ENCODE assay signal across 11 mouse cellular contexts in the genomic region with DNA sequence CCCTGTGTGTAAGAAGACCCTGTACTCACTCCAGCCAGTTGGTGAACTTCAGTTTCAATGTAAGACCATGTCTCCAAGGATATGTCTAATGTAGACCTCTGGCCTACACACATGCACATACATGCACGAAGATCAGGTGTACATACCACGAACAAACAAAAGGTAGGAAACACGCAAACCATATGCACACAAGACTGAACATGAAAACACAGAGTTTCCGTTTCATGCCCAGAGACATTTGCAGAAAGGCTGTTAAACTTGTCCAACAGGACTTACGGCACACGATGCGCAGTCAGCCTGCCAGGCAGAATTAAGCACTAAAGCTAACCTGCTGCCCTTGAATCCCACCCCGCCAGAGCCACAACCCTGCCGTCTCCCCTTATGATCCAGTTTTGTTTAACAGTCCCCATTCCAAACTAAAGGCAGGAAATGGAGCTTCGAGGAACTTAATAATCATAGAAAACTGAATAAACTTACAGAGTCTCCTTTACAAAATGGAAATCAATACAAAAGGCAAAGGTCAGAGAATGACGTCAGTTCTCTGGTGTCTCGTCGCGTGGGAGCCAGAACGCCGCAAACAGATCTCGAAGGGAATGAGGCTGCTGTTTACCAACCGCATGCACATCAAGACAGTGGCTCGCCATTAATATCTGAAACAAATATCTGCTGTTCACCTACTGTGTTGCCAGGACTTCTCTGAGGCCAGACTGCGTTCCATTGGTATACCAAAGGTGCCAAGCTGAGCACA. TPM values are rescaled to one million over a fixed set of nuclear protein-coding genes. Genes with fewer than 3 reads are reported as not detected.
DNase-seq lines count a peak whose midpoint lies in the region; ATAC-seq and TF ChIP-seq lines count a peak whose summit lies in the region.
"Had no signal": no experiment of that assay in that cellular context is flagged by ENCODE, and none has a peak within 500 bp of the region (broad histone marks: within the 10 kb centered on the region; RNA-seq: fewer than 3 reads in every experiment).

No protein-coding gene starts in this region.

- H3K36me3 ChIP-seq in heart, embryonic 10.5 days: no peaks in the 10 kb centered on the region
- no peaks in the 10 kb centered on the region for H3K36me3 ChIP-seq in liver, adult 2 months (ENCODE audit: control insufficient read depth, insufficient read depth, low read length)
- no peaks in the 10 kb centered on the region for H3K36me3 ChIP-seq in liver, embryonic 12.5 days
- no peaks in the 10 kb centered on the region for H3K36me3 ChIP-seq in stomach, postnatal 0 days (ENCODE audit: control insufficient read depth, insufficient read depth, low read length)
- H3K36me3 ChIP-seq: hindbrain, embryonic 15.5 days had no signal

- 89% methylated on average over 20 of the region's 20 CpGs for WGBS in heart, embryonic 10.5 days
- WGBS in liver, adult 2 months: 36% methylated on average over 20 of the region's 20 CpGs
- WGBS in liver, embryonic 12.5 days (ENCODE audit: insufficient replicate concordance): 80% methylated on average over 20 of the region's 20 CpGs
- WGBS in stomach, postnatal 0 days: 46% methylated on average over 20 of the region's 20 CpGs

- TF ChIP-seq CTCF in liver, adult 2 months (IDR thresholded peaks at IDR 0.05; ENCODE audit: low read depth, low read length): no peak
- TF ChIP-seq CTCF in stomach, postnatal 0 days (IDR thresholded peaks at IDR 0.05; ENCODE audit: low read depth): no peak

- H3K9me3 ChIP-seq in heart, embryonic 10.5 days: no peaks in the 10 kb centered on the region
- H3K9me3 ChIP-seq in liver, embryonic 12.5 days (replicated peaks): no peaks in the 10 kb centered on the region
- H3K9me3 ChIP-seq in stomach, postnatal 0 days (ENCODE audit: control insufficient read depth, low read length): no peaks in the 10 kb centered on the region
- H3K9me3 ChIP-seq: hindbrain, embryonic 15.5 days had no signal

- no peaks in the 10 kb centered on the region for H3K27me3 ChIP-seq in heart, embryonic 10.5 days (ENCODE audit: insufficient read depth, poor library complexity, severe bottlenecking)
- H3K27me3 ChIP-seq in liver, adult 2 months (ENCODE audit: control insufficient read depth, insufficient read depth, low read length): no peaks in the 10 kb centered on the region
- H3K27me3 ChIP-seq in liver, embryonic 12.5 days (replicated peaks): no peaks in the 10 kb centered on the region
- H3K27me3 ChIP-seq in stomach, postnatal 0 days (ENCODE audit: control insufficient read depth, insufficient read depth, low read length): no peaks in the 10 kb centered on the region
- H3K27me3 ChIP-seq: hindbrain, embryonic 15.5 days had no signal

- H3K79me2 ChIP-seq in liver, adult 2 months (ENCODE audit: control insufficient read depth, insufficient read depth, low read length): peaks cover 30% of the 10 kb centered on the region; the same call in 1 of the 2 replicates

- H3K9ac ChIP-seq in liver, adult 2 months (ENCODE audit: low read depth, low read length): 0 out of 2 replicates have a peak overlapping the region, but pooled peaks have one; percentile 13
- no peak overlapping the region for H3K9ac ChIP-seq in liver, embryonic 12.5 days
- H3K9ac ChIP-seq in stomach, postnatal 0 days (ENCODE audit: low read length): no peak overlapping the region
- H3K9ac ChIP-seq: hindbrain, embryonic 15.5 days had no signal

- H3K4me3 ChIP-seq in heart, embryonic 10.5 days: no peak overlapping the region
- no peak overlapping the region; the same call in 1 of the 2 replicates for H3K4me3 ChIP-seq in liver, adult 2 months (ENCODE audit: insufficient read depth, low read depth, low read length)
- H3K4me3 ChIP-seq in liver, embryonic 12.5 days: no peak overlapping the region
- H3K4me3 ChIP-seq in stomach, postnatal 0 days (ENCODE audit: low read depth, low read length): no peak overlapping the region
- H3K4me3 ChIP-seq: hindbrain, embryonic 15.5 days had no signal

- no peak for DNase-seq in heart, embryonic 10.5 days (ENCODE audit: low spot score)
- no peak for DNase-seq in heart, postnatal 4 days
- DNase-seq in liver, adult 2 months (ENCODE audit: extremely low read depth, low read depth, low spot score): peak; percentile 85
- DNase-seq in urinary bladder, postnatal 36 days (ENCODE audit: low spot score in 2 of 2): peak; percentile 39 to 45
- no peak for DNase-seq in urinary bladder, postnatal 4 days (ENCODE audit: low spot score in 2 of 2)
- DNase-seq in stomach, postnatal 0 days (ENCODE audit: low spot score): peak; percentile 54
- DNase-seq in adrenal gland, postnatal 14 days: no peak
- DNase-seq: kidney, postnatal 10 days; thymus, postnatal 14 days had no signal

- peak overlapping the region; percentile 72 for H3K27ac ChIP-seq in heart, embryonic 10.5 days
- peak overlapping the region; percentile 57 for H3K27ac ChIP-seq in liver, adult 2 months (replicated peaks; ENCODE audit: insufficient read depth, low read depth, low read length)
- no peak overlapping the region for H3K27ac ChIP-seq in liver, embryonic 12.5 days
- peak overlapping the region; percentile 83 for H3K27ac ChIP-seq in stomach, postnatal 0 days (replicated peaks)
- H3K27ac ChIP-seq: hindbrain, embryonic 15.5 days had no signal

- no peak for TF ChIP-seq POLR2A in liver, adult 2 months (IDR thresholded peaks at IDR 0.05; ENCODE audit: extremely low read depth, insufficient read depth, low read length)

- no peak overlapping the region for H3K4me2 ChIP-seq in liver, embryonic 12.5 days
- H3K4me2 ChIP-seq in stomach, postnatal 0 days (replicated peaks; ENCODE audit: low read depth): 0 out of 2 replicates have a peak overlapping the region, but pooled peaks have one; percentile 5
- H3K4me2 ChIP-seq: hindbrain, embryonic 15.5 days had no signal

- H3K4me1 ChIP-seq in heart, embryonic 10.5 days: peaks cover 86% of the 10 kb centered on the region
- peaks cover 10% of the 10 kb centered on the region for H3K4me1 ChIP-seq in liver, adult 2 months (ENCODE audit: control insufficient read depth, insufficient read depth, low read length)
- H3K4me1 ChIP-seq in liver, embryonic 12.5 days: peaks cover 82% of the 10 kb centered on the region
- H3K4me1 ChIP-seq in stomach, postnatal 0 days (replicated peaks; ENCODE audit: control insufficient read depth, insufficient read depth): peaks cover 8% of the 10 kb centered on the region; the same call in 1 of the 2 replicates

- no peak for TF ChIP-seq EP300 in stomach, postnatal 0 days (optimal IDR thresholded peaks at IDR 0.05)

- no peak for ATAC-seq in liver, embryonic 12.5 days
- peak; percentile 52 for ATAC-seq in stomach, postnatal 0 days (ENCODE audit: low FRiP score, low TSS enrichment)

RNA-seq across cellular contexts. Expression of gene Tbc1d8, which starts 33.1 kb away (rescaled TPM):
- polyA plus RNA-seq in heart, embryonic 10.5 days (2016; fragmentation: Nextera tagmentation; extraction: Ambion mirVana): 7.5 and 11.6 TPM in 2 replicates
- total RNA-seq in heart, postnatal 4 days (2021): 1 to 10 TPM; 8.1 to 8.9 TPM
- 7.0 and 12.6 TPM in 2 replicates for total RNA-seq in liver, adult 2 months (2014; rRNA removed)
- polyA plus RNA-seq in liver, adult 2 months (2012; rRNA removed): 8.2 and 13.9 TPM in 2 replicates
- polyA plus RNA-seq in liver, embryonic 12.5 days (2016; fragmentation: Nextera tagmentation; extraction: Ambion mirVana): 4.9 and 5.0 TPM in 2 replicates
- polyA plus RNA-seq in stomach, postnatal 0 days (2015; fragmentation: Nextera tagmentation; extraction: Ambion mirVana): 5.3 and 7.3 TPM in 2 replicates
- 9.3 and 10.6 TPM in 2 replicates for total RNA-seq in adrenal gland, postnatal 14 days (2021)

Comparison
In these comparisons a context has a peak if more than half of its experiments do, and no peak if none do; other contexts are left out.
1. DNase-seq: peak in liver, adult 2 months (single experiment), urinary bladder, postnatal 36 days (2 of 2) and stomach, postnatal 0 days (single experiment); none in heart, embryonic 10.5 days (single experiment), heart, postnatal 4 days (single experiment), urinary bladder, postnatal 4 days (0 of 2) and adrenal gland, postnatal 14 days (single experiment).